In the genomic region with DNA sequence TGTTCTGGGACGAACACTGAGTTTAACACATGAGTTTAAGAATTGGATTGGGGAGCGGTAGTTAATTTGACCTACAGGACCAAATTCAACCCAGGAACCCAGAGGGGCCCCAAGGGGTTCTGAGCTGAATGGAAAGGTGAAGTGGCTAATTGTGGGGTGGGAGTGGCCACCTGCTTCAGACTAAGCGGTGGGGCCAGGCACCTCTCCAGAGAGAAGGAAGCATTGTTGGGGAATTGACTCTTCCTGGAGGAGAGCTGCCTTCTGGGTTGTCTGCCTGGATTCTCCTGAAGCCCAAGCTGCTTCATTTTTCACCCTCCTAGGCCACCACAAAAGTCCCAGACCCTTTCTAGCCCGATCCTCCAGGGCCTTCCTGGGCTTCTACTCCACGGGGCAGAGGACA, we compare ENCODE assay signal across 28 mouse cellular contexts. TPM values are rescaled to one million over a fixed set of nuclear protein-coding genes. Genes with fewer than 3 reads are reported as not detected.
DNase-seq lines count a peak whose midpoint lies in the region; ATAC-seq and TF ChIP-seq lines count a peak whose summit lies in the region.
"Had no signal": no experiment of that assay in that cellular context is flagged by ENCODE, and none has a peak within 500 bp of the region (broad histone marks: within the 10 kb centered on the region; RNA-seq: fewer than 3 reads in every experiment).

No protein-coding gene starts in this region.

- H3K9me3 ChIP-seq in heart, embryonic 15.5 days (replicated peaks): no peaks in the 10 kb centered on the region
- H3K9me3 ChIP-seq: embryonic facial prominence, embryonic 12.5 days; hindbrain, embryonic 12.5 days; midbrain, embryonic 10.5 days; neural tube, embryonic 15.5 days had no signal

- no peak for TF ChIP-seq CTCF in heart, adult 2 months (IDR thresholded peaks at IDR 0.05)
- no peak for TF ChIP-seq CTCF in spleen, adult 2 months (IDR thresholded peaks at IDR 0.05; ENCODE audit: extremely low read depth, insufficient read depth, insufficient read length, insufficient replicate concordance)

- 0 out of 2 replicates have a peak, but pooled peaks have one; percentile 26 for TF ChIP-seq POLR2A in heart, adult 2 months (IDR thresholded peaks at IDR 0.05; ENCODE audit: insufficient read depth, low read depth, low read length)
- no peak for TF ChIP-seq POLR2A in spleen, adult 2 months (IDR thresholded peaks at IDR 0.05; ENCODE audit: low read depth, low read length)

- no peaks in the 10 kb centered on the region for H3K4me1 ChIP-seq in heart, adult 2 months (ENCODE audit: control insufficient read depth, insufficient read depth, low read length)
- H3K4me1 ChIP-seq in spleen, adult 2 months (ENCODE audit: control insufficient read depth, insufficient read depth, insufficient read length): peaks cover 4% of the 10 kb centered on the region
- peaks cover 10% of the 10 kb centered on the region for H3K4me1 ChIP-seq in heart, embryonic 15.5 days (replicated peaks)

- H3K27ac ChIP-seq in heart, adult 2 months: peak overlapping the region; percentile 83
- H3K27ac ChIP-seq in spleen, adult 2 months (ENCODE audit: insufficient read depth, low read length): peak overlapping the region; percentile 15; the same call in 1 of the 2 replicates
- peak overlapping the region; percentile 86 for H3K27ac ChIP-seq in heart, embryonic 15.5 days
- H3K27ac ChIP-seq: embryonic facial prominence, embryonic 12.5 days; hindbrain, embryonic 12.5 days; midbrain, embryonic 10.5 days; neural tube, embryonic 15.5 days had no signal

- H3K36me3 ChIP-seq in heart, adult 2 months (ENCODE audit: control insufficient read depth, insufficient read depth, low read length): no peaks in the 10 kb centered on the region
- no peaks in the 10 kb centered on the region for H3K36me3 ChIP-seq in spleen, adult 2 months (ENCODE audit: control insufficient read depth, insufficient read depth, low read length)
- H3K36me3 ChIP-seq in heart, embryonic 15.5 days: no peaks in the 10 kb centered on the region
- H3K36me3 ChIP-seq: embryonic facial prominence, embryonic 12.5 days; hindbrain, embryonic 12.5 days; midbrain, embryonic 10.5 days; neural tube, embryonic 15.5 days had no signal

- intact Hi-C loops in heart, adult 2 months (cut with DNase I): no loop called here
- intact Hi-C loops in heart, postnatal 25 days (cut with DNase I): loop anchor here (10.0 kb wide), 1 partner anchor 357 kb away; no protein-coding TSS in a partner anchor

- no peak for TF ChIP-seq EP300 in heart, adult 2 months (IDR thresholded peaks at IDR 0.05; ENCODE audit: insufficient read depth, low read depth, low read length)

- H3K4me2 ChIP-seq in heart, embryonic 15.5 days: peak overlapping the region; percentile 69
- H3K4me2 ChIP-seq: hindbrain, embryonic 12.5 days; neural tube, embryonic 15.5 days had no signal

- ATAC-seq in heart, embryonic 15.5 days (replicated peaks; ENCODE audit: insufficient number of reproducible peaks, insufficient read depth, low FRiP score, low read depth): peak; percentile 40
- ATAC-seq: forebrain, embryonic 14.5 days; lung, postnatal 0 days had no signal

- H3K4me3 ChIP-seq in heart, adult 2 months: peak overlapping the region; percentile 36
- H3K4me3 ChIP-seq in spleen, adult 2 months (ENCODE audit: extremely low read depth, insufficient read depth, insufficient read length): peak overlapping the region; percentile 11; the same call in 1 of the 2 replicates
- H3K4me3 ChIP-seq in heart, embryonic 15.5 days: peak overlapping the region; percentile 73
- H3K4me3 ChIP-seq: neural tube, embryonic 15.5 days had no signal

- 12% methylated on average over 5 of the region's 5 CpGs for WGBS in heart, adult 2 months
- 12% methylated on average over 5 of the region's 5 CpGs for WGBS in spleen, adult 2 months
- WGBS in heart, embryonic 15.5 days: 10% methylated on average over 5 of the region's 5 CpGs

- peak; percentile 31 to 36 for DNase-seq in heart, adult 2 months
- DNase-seq in heart, postnatal 25 days (ENCODE audit: low spot score): no peak
- no peak for DNase-seq in spleen, adult 2 months (ENCODE audit: low read depth in 1 of 2, low spot score in 2 of 2)
- DNase-seq in spleen, adult 12 weeks (ENCODE audit: low spot score): no peak
- no peak for DNase-seq in Muller cell, postnatal 12 days (ENCODE audit: inconsistent ontology term)
- DNase-seq in urinary bladder, adult 2 months (ENCODE audit: low spot score): no peak
- DNase-seq: adrenal gland, postnatal 10 days; cerebellum, adult 2 months; cerebellum, postnatal 36 days; kidney, adult 18-20 months; kidney, postnatal 10 days; left cerebral cortex, postnatal 4 days; liver had no signal

- 0 out of 2 replicates have a peak, but pooled peaks cover 3% of the 10 kb centered on the region for H3K79me2 ChIP-seq in heart, adult 2 months (replicated peaks; ENCODE audit: control insufficient read depth, insufficient read depth, low read length)

- peak overlapping the region; percentile 44 for H3K9ac ChIP-seq in heart, adult 2 months (ENCODE audit: low read depth, low read length)
- H3K9ac ChIP-seq in heart, embryonic 15.5 days: peak overlapping the region; percentile 71
- H3K9ac ChIP-seq: embryonic facial prominence, embryonic 12.5 days; hindbrain, embryonic 12.5 days; neural tube, embryonic 15.5 days had no signal

- peaks cover 15% of the 10 kb centered on the region for H3K27me3 ChIP-seq in heart, adult 2 months (ENCODE audit: control insufficient read depth, insufficient read depth, low read length)
- H3K27me3 ChIP-seq in spleen, adult 2 months (ENCODE audit: control insufficient read depth, insufficient read depth, low read length): peaks cover 42% of the 10 kb centered on the region
- H3K27me3 ChIP-seq in heart, embryonic 15.5 days: peaks cover 72% of the 10 kb centered on the region

RNA-seq across cellular contexts. Expression of gene Nkx2-5, which starts 2.8 kb away (rescaled TPM):
- 10 to 100 TPM; 87.1 to 96.3 TPM for total RNA-seq in heart, adult 2 months (2021)
- 72.6 and 104 TPM in 2 replicates for polyA plus RNA-seq in heart, adult 2 months (2012; rRNA removed)
- 10 to 100 TPM; 79.5 to 91.8 TPM for total RNA-seq in heart, postnatal 25 days (2021)
- polyA plus RNA-seq in spleen, adult 2 months (2012; rRNA removed): 19.8 and 34.6 TPM in 2 replicates
- polyA plus RNA-seq in heart, embryonic 15.5 days (2015; fragmentation: Nextera tagmentation; extraction: Ambion mirVana): 131 and 147 TPM in 2 replicates
- polyA plus RNA-seq in urinary bladder, adult 2 months (2012; rRNA removed): not detected in 2 replicates
- total RNA-seq: adrenal gland, postnatal 10 days; gastrocnemius, adult 8-10 months; layer of hippocampus, adult 18-20 months; layer of hippocampus, postnatal 14 days; left cerebral cortex, adult 8-10 months; left cerebral cortex, postnatal 4 days; MEL had no signal
- polyA plus RNA-seq: cerebellum, adult 2 months; forebrain, embryonic 14.5 days; gonadal fat pad, adult 2 months; hindbrain, embryonic 12.5 days; liver, embryonic 16.5 days; midbrain, embryonic 10.5 days; neural tube, embryonic 15.5 days; thymus, postnatal 0 days had no signal

Comparison
In these comparisons a context has a peak if more than half of its experiments do, and no peak if none do; other contexts are left out.
1. DNase-seq: peak in heart, adult 2 months (2 of 2); none in heart, postnatal 25 days (single experiment), spleen, adult 2 months (0 of 2), spleen, adult 12 weeks (single experiment), Muller cell, postnatal 12 days (single experiment) and urinary bladder, adult 2 months (single experiment).
2. H3K27ac ChIP-seq: peak in every context shown above with its lines; median percentile 86 in heart, embryonic 15.5 days; 83 in heart, adult 2 months; 15 in spleen, adult 2 months.
3. H3K4me3 ChIP-seq: peak in every context shown above with its lines; median percentile 73 in heart, embryonic 15.5 days; 36 in heart, adult 2 months; 11 in spleen, adult 2 months.
4. RNA of gene Nkx2-5, which starts 2.8 kb away (polyA plus RNA-seq): 131 to 147 TPM in heart, embryonic 15.5 days, 72.6 to 104 TPM in heart, adult 2 months and 19.8 to 34.6 TPM in spleen, adult 2 months; not detected in urinary bladder, adult 2 months; every median in the first group is over 10 times any median in the second.